Mouse (Mus musculus) heart, embryonic 13.5 days (tissue): ENCODE measurements around the gene Tmem258. TPM values are rescaled to one million over a fixed set of nuclear protein-coding genes. Genes with fewer than 3 reads are reported as not detected.
A peak's percentile ranks its signal among the peaks of the same experiment; 100 is the strongest.
"Not testable (repeated sequence)": the region's sequence is repeated elsewhere in the genome, so short reads cannot be mapped to it uniquely, and the experiment has no call there.

Experiments
- ATAC-seq: fragments of 200-750 bp; cut with Nextera tagmentation; 2 replicates; pipeline ENCODE4 v1.8.0; 2017; ENCODE audit warnings: moderate TSS enrichment; ENCODE audit not compliant: insufficient number of reproducible peaks, low FRiP score, low TSS enrichment; ENCODE audit errors: extremely low read depth
- H3K27ac ChIP-seq: fragments of 300-500 bp; sonication (generic); replicated peaks from 2 replicates; pipeline ENCODE4 v1.5.1; 2015; ENCODE audit warnings: moderate library complexity, mild to moderate bottlenecking, inconsistent platforms
- H3K27me3 ChIP-seq: fragments of 300-500 bp; sonication (generic); replicated peaks from 2 replicates; pipeline ENCODE4 v1.6.1; 2015; ENCODE audit warnings: mild to moderate bottlenecking, inconsistent platforms
- H3K36me3 ChIP-seq: fragments of 300-500 bp; sonication (generic); 2 replicates; pipeline ENCODE4 v1.6.1; 2015; ENCODE audit warnings: mild to moderate bottlenecking, inconsistent platforms
- H3K4me1 ChIP-seq: fragments of 300-500 bp; sonication (generic); 2 replicates; pipeline ENCODE4 v1.6.1; 2015; ENCODE audit warnings: inconsistent platforms
- H3K4me2 ChIP-seq: fragments of 300-500 bp; sonication (generic); 2 replicates; pipeline ENCODE4 v1.6.1; 2015; ENCODE audit warnings: inconsistent platforms, mild to moderate bottlenecking, moderate library complexity
- H3K4me3 ChIP-seq: fragments of 300-500 bp; sonication (generic); 2 replicates; pipeline ENCODE4 v1.5.1; 2015; ENCODE audit warnings: moderate library complexity, mild to moderate bottlenecking, inconsistent platforms
- H3K9ac ChIP-seq: fragments of 300-500 bp; sonication (generic); 2 replicates; pipeline ENCODE4 v1.6.1; 2015; ENCODE audit warnings: inconsistent platforms, mild to moderate bottlenecking, moderate library complexity
- H3K9me3 ChIP-seq: fragments of 300-500 bp; sonication (generic); 2 replicates; pipeline ENCODE4 v1.6.1; 2016; ENCODE audit warnings: inconsistent platforms
- WGBS: fragments of 180-500 bp; shearing (Covaris S2); methylation state at CpG from one replicate; pipeline ENCODE4 v1.1.7; 2015; ENCODE audit warnings: mixed read lengths; 5-methylcytosine and 5-hydroxymethylcytosine counted together
- polyA plus RNA-seq: library from polyadenylated mRNA; unstranded; fragments of >200 nt; fragmentation: Nextera tagmentation; extraction: Ambion mirVana; gene quantifications from 2 replicates; pipeline ENCODE4 v1.2.1, GENCODE M21; 2015

The Tmem258 gene
- polyA plus RNA-seq = 399 and 448 TPM in 2 replicates

- H3K4me2 ChIP-seq = peak within 1 kb of the TSS; percentile 91
- H3K27ac ChIP-seq = peak within 1 kb of the TSS; percentile 90
- peak within 1 kb of the TSS; percentile 95 for H3K4me3 ChIP-seq
- H3K36me3 ChIP-seq = peaks cover 59% of the 10 kb centered on the region
- no peaks in the 10 kb centered on the region for H3K9me3 ChIP-seq
- no peaks in the 10 kb centered on the region for H3K27me3 ChIP-seq
- ATAC-seq = peak; percentile 78
- peak within 1 kb of the TSS; percentile 95 for H3K9ac ChIP-seq
- WGBS = under 1% methylated on average over 40 of the region's 40 CpGs
- peaks cover 19% of the 10 kb centered on the region for H3K4me1 ChIP-seq
Observed at GRCm38 (mm10) chr19:10203848-10204615, at the start of gene Tmem258, which contains the start of gene Fen1. TSS of gene Tmem258 (plus strand) at chr19:10204014. TSS of gene Fen1 (minus strand) at chr19:10204169.

- no peak for ATAC-seq
- no peaks in the 10 kb centered on the region for H3K27me3 ChIP-seq
- no peak overlapping the region for H3K27ac ChIP-seq
- no peak overlapping the region for H3K9ac ChIP-seq
- no peaks in the 10 kb centered on the region for H3K9me3 ChIP-seq
- H3K4me3 ChIP-seq = no peak overlapping the region
- no peak overlapping the region for H3K4me2 ChIP-seq
- H3K4me1 ChIP-seq = no peaks in the 10 kb centered on the region
- WGBS = 44% methylated on average over 2 of the region's 2 CpGs
- H3K36me3 ChIP-seq = no peaks in the 10 kb centered on the region
Observed at GRCm38 (mm10) chr19:10157725-10158124, 46.1 kb upstream of the Tmem258 start.

- Histone ChIP-seq H3K4me2 (no peak overlapping the region), H3K9me3 (no peaks in the 10 kb centered on the region), H3K27ac (no peak overlapping the region), H3K4me3 (no peak overlapping the region), H3K36me3 (no peaks in the 10 kb centered on the region), H3K9ac (no peak overlapping the region), H3K4me1 (no peaks in the 10 kb centered on the region), H3K27me3 (no peaks in the 10 kb centered on the region)
- no peak for ATAC-seq
- WGBS = 66% methylated on average over 3 of the region's 3 CpGs
Observed at GRCm38 (mm10) chr19:10163896-10164295, 39.9 kb upstream of the Tmem258 start.

- not testable (repeated sequence) for H3K27me3 ChIP-seq, H3K4me3 ChIP-seq, H3K36me3 ChIP-seq, ATAC-seq, H3K4me1 ChIP-seq, H3K27ac ChIP-seq, H3K4me2 ChIP-seq, H3K9me3 ChIP-seq, H3K9ac ChIP-seq
- WGBS = 78% methylated on average over 4 of the region's 4 CpGs
Observed at GRCm38 (mm10) chr19:10165928-10166327, 37.9 kb upstream of the Tmem258 start.

DNA sequence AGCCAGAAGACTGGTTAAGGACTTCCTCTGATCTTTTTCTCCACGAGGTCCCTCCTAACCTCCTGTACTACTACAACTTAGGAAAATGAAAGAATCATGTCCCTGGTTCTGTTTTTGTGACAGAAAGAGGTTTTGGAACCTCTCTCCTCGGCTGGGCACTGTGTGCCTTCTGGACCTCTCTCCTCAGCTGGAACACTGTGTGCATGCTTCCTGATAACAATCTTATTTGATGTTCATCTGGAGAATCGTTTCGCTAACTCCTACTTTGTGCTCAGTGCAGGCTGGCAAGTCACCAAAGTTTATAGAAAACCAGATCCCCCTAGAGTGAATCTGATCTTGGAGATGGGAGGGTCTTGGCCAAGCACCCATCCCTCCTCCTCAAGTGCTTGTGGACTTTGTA, 36.7 kb upstream of the Tmem258 start:
- H3K36me3 ChIP-seq = no peaks in the 10 kb centered on the region
- no peaks in the 10 kb centered on the region for H3K9me3 ChIP-seq
- no peak overlapping the region for H3K9ac ChIP-seq
- no peak overlapping the region for H3K4me2 ChIP-seq
- H3K27me3 ChIP-seq = no peaks in the 10 kb centered on the region
- no peaks in the 10 kb centered on the region for H3K4me1 ChIP-seq
- 71% methylated on average over 4 of the region's 4 CpGs for WGBS
- no peak overlapping the region for H3K4me3 ChIP-seq
- no peak for ATAC-seq
- no peak overlapping the region for H3K27ac ChIP-seq

GRCm38 (mm10) chr19:10167951-10168350, 35.9 kb upstream of the Tmem258 start:
- Histone ChIP-seq H3K9me3 (no peaks in the 10 kb centered on the region), H3K4me1 (peaks cover 5% of the 10 kb centered on the region), H3K4me2 (no peak overlapping the region), H3K4me3 (no peak overlapping the region), H3K36me3 (no peaks in the 10 kb centered on the region), H3K9ac (no peak overlapping the region), H3K27ac (no peak overlapping the region), H3K27me3 (no peaks in the 10 kb centered on the region)
- 76% methylated on average over 1 of the region's 1 CpGs for WGBS
- no peak for ATAC-seq

- Histone ChIP-seq H3K4me2 (no peak overlapping the region), H3K36me3 (no peaks in the 10 kb centered on the region), H3K27me3 (no peaks in the 10 kb centered on the region), H3K9ac (no peak overlapping the region), H3K27ac (no peak overlapping the region), H3K9me3 (no peaks in the 10 kb centered on the region), H3K4me3 (no peak overlapping the region), H3K4me1 (peaks cover 8% of the 10 kb centered on the region)
- ATAC-seq = no peak
- 80% methylated on average over 3 of the region's 3 CpGs for WGBS
Observed at GRCm38 (mm10) chr19:10168441-10168840, 35.4 kb upstream of the Tmem258 start.

DNA sequence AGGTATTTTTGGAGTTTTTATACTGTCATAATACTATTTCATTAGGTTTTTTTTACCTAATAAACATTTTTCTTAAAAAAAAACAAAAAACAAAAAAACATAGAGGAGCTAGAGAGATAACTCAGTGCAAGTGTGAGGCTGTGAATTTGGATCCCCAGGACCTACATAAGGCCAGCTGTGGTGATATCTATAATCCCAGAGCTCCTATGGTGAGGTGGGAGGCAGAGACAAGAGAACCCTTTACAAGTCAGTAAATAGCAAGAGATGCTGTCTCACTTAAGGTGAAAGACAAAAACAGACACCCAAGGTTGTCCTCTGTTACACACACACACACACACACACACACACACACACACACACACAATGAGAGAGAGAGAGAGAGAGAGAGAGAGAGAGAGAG, 34.6 kb upstream of the Tmem258 start:
- Histone ChIP-seq H3K4me3 (no peak overlapping the region), H3K4me1 (peaks cover 8% of the 10 kb centered on the region), H3K27me3 (no peaks in the 10 kb centered on the region), H3K27ac (no peak overlapping the region), H3K4me2 (no peak overlapping the region), H3K9me3 (no peaks in the 10 kb centered on the region), H3K36me3 (no peaks in the 10 kb centered on the region), H3K9ac (no peak overlapping the region)
- no peak for ATAC-seq

DNA sequence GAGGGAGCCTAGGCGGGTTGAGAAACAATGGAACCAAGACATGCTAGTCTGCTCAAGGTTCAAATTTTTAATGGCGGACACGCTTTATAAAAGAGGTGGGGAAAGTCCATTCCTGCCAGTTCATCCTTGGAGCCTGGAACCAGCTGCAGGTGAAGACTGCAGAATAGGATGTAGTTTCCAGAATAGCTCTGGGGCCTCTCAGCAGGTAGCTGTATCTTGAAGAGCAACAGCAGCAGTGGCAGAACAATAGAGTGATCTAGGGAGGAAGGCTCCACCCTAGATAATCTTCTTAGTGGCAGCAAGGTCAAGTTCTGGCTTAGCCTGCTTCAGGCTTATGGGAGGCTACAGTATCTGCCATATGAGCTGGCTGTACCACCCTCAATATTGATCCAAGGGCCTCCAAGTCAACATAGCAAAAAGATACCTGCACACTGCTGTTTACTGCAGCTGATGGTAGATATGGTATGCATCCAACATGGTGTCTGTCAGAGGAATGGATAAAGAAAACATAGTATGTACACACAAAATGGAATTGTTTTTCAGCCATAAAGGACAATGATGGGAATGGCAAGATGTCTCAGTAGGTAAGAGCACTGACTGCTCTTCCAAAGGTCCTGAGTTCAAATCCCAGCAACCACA, 34.0 kb upstream of the Tmem258 start:
- H3K27me3 ChIP-seq, H3K36me3 ChIP-seq, H3K4me2 ChIP-seq, H3K9ac ChIP-seq, ATAC-seq, H3K4me3 ChIP-seq, H3K27ac ChIP-seq, H3K9me3 ChIP-seq: not testable (repeated sequence)
- WGBS = 75% methylated on average over 3 of the region's 3 CpGs
- peaks cover 10% of the 10 kb centered on the region for H3K4me1 ChIP-seq

DNA sequence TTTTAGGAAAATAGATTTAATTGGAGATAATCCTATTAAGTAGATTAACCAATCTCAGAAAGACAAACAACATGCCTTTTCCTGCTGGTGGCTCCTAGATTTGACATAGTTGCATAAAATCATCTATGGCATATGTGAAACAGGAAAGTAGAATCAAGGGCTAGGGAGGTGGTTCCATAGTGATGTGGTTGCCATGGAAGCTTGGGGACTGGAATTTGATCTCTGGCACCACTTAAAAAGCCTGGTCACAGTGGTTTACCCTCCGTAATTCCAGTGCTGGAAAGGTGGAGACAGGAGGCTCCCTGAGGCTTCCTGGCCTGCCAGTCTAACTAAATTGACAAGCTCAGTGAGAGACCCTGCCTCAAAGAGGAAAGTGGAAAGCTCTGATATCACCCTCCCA, 33.3 kb upstream of the Tmem258 start:
- WGBS = 45% methylated on average over 1 of the region's 1 CpGs
- H3K27ac ChIP-seq = no peak overlapping the region

DNA sequence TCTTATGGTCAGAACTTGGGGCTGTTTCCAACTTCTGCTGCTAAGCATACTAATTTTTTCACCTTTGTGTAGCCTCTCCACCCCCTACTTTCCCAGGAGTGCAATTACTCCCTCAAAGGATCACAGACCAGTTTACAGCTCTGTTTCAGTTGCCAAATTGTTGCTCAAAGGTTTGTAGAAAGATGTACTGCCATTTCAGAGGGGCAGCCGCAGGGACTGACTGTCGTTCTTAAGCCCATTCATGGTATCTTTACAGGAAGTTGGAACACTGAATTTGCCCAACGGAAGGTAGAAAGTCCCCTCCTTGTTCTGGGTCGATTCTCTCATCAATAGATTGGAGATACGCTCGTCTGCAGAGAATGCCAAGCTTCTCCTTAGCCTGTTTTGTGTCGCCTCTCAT, 32.5 kb upstream of the Tmem258 start:
- Histone ChIP-seq H3K9ac (no peak overlapping the region), H3K4me2 (no peak overlapping the region), H3K9me3 (no peaks in the 10 kb centered on the region), H3K4me3 (no peak overlapping the region), H3K4me1 (peaks cover 23% of the 10 kb centered on the region), H3K27me3 (no peaks in the 10 kb centered on the region), H3K27ac (0 out of 2 replicates have a peak overlapping the region, but pooled peaks have one; percentile 28), H3K36me3 (no peaks in the 10 kb centered on the region)
- no peak for ATAC-seq
- WGBS = 73% methylated on average over 7 of the region's 7 CpGs

More for the DNA sequence above, 33.3 kb upstream of the Tmem258 start:
- Histone ChIP-seq H3K27me3 (no peaks in the 10 kb centered on the region), H3K9me3 (no peaks in the 10 kb centered on the region), H3K36me3 (no peaks in the 10 kb centered on the region), H3K4me2 (no peak overlapping the region), H3K9ac (no peak overlapping the region), H3K4me3 (no peak overlapping the region), H3K4me1 (peaks cover 14% of the 10 kb centered on the region)
- ATAC-seq = no peak

DNA sequence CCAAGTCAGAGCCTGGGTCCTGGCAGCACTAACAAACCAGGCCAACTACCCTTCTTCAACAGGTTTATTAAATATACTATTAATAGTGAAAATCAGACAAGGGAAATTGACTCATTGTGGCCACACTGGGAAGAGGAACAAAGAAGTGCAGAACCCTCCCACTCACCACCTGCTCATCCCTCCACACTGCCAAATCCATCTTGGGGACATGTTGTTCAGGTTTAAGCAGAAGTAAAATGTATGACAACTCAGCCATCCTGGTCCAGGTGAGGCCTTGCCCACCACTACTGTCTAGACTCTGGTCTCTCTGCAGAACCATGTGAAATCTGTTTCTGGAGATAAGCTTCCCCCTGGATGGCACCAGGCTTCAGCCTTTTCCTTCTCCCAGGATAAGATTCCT, 32.0 kb upstream of the Tmem258 start:
- peak overlapping the region; percentile 28; the same call in 1 of the 2 replicates for H3K27ac ChIP-seq
- no peaks in the 10 kb centered on the region for H3K27me3 ChIP-seq
- H3K4me3 ChIP-seq = no peak overlapping the region
- H3K36me3 ChIP-seq = no peaks in the 10 kb centered on the region
- H3K9ac ChIP-seq = no peak overlapping the region
- no peaks in the 10 kb centered on the region for H3K9me3 ChIP-seq
- peaks cover 28% of the 10 kb centered on the region for H3K4me1 ChIP-seq
- H3K4me2 ChIP-seq = no peak overlapping the region
- ATAC-seq = no peak
